Mouse (Mus musculus) heart, embryonic 14.5 days (tissue): ENCODE results near the gene Igtp. TPM values are rescaled to one million over a fixed set of nuclear protein-coding genes. Genes with fewer than 3 reads are reported as not detected.

ENCODE experiments used
- ATAC-seq: fragments of 200-750 bp; cut with Nextera tagmentation; 2 replicates; pipeline ENCODE4 v1.8.0; 2017; ENCODE audit warnings: low read depth, moderate TSS enrichment; ENCODE audit not compliant: insufficient number of reproducible peaks, insufficient read depth, low FRiP score
- H3K27ac ChIP-seq, 2 experiments: fragments of 200-500 bp in 1 of 2; fragments of 300-500 bp in 1 of 2; sonication (generic) in 1 of 2; replicated peaks in 1 of 2; 2 replicates each; pipeline ENCODE4 v1.5.1; 2012 to 2014; ENCODE audit warnings: low read depth in 2 of 2, low read length in 2 of 2, control low read depth in 1 of 2, mild to moderate bottlenecking in 1 of 2, mixed read lengths in 1 of 2; ENCODE audit not compliant: control insufficient read depth in 1 of 2, insufficient read depth in 1 of 2
- H3K27me3 ChIP-seq: fragments of 300-500 bp; sonication (generic); 2 replicates; pipeline ENCODE4 v1.6.1; 2014; ENCODE audit warnings: mild to moderate bottlenecking, low read length, control low read depth; ENCODE audit not compliant: control insufficient read depth, insufficient read depth
- H3K36me3 ChIP-seq: fragments of 300-500 bp; sonication (generic); 2 replicates; pipeline ENCODE4 v1.6.1; 2014; ENCODE audit warnings: mild to moderate bottlenecking, control low read depth, low read length, mixed read lengths; ENCODE audit not compliant: control insufficient read depth, insufficient read depth
- H3K4me1 ChIP-seq, 2 experiments: fragments of 200-500 bp in 1 of 2; fragments of 300-500 bp in 1 of 2; sonication (generic) in 1 of 2; 2 replicates each; pipeline ENCODE4 v1.6.1; 2012 to 2014; ENCODE audit warnings: low read length in 2 of 2, control low read depth in 1 of 2, mixed read lengths in 1 of 2; ENCODE audit not compliant: control insufficient read depth in 2 of 2, insufficient read depth in 2 of 2
- H3K4me2 ChIP-seq: fragments of 300-500 bp; sonication (generic); 2 replicates; pipeline ENCODE4 v1.6.1; 2014; ENCODE audit warnings: mild to moderate bottlenecking, low read length
- H3K4me3 ChIP-seq, 2 experiments: fragments of 200-500 bp in 1 of 2; fragments of 300-500 bp in 1 of 2; sonication (generic) in 1 of 2; 2 replicates each; pipeline ENCODE4 v1.5.1; 2012 to 2014; ENCODE audit warnings: low read length in 2 of 2, mild to moderate bottlenecking in 2 of 2, control low read depth in 1 of 2, low read depth in 1 of 2, moderate library complexity in 1 of 2; ENCODE audit not compliant: control insufficient read depth in 1 of 2, insufficient read depth in 1 of 2
- H3K9ac ChIP-seq: fragments of 300-500 bp; sonication (generic); 2 replicates; pipeline ENCODE4 v1.6.1; 2014; ENCODE audit warnings: mild to moderate bottlenecking, low read length
- H3K9me3 ChIP-seq: fragments of 300-500 bp; sonication (generic); 2 replicates; pipeline ENCODE4 v1.6.1; 2016; ENCODE audit warnings: low read length, control low read depth; ENCODE audit not compliant: control insufficient read depth
- WGBS: fragments of 180-500 bp; shearing (Covaris S2); extraction: QIAGEN DNeasy Blood & Tissue Kit; methylation state at CpG from one replicate; pipeline ENCODE4 v1.1.7; 2014; 5-methylcytosine and 5-hydroxymethylcytosine counted together
- polyA plus RNA-seq: library from polyadenylated mRNA; unstranded; fragments of >200 nt; fragmentation: Nextera tagmentation; extraction: Ambion mirVana; gene quantifications from 2 replicates; pipeline ENCODE4 v1.2.1, GENCODE M21; 2014

Gene Igtp
- polyA plus RNA-seq, 1 experiment from 2014 or later, result 6.2 TPM

DNA sequence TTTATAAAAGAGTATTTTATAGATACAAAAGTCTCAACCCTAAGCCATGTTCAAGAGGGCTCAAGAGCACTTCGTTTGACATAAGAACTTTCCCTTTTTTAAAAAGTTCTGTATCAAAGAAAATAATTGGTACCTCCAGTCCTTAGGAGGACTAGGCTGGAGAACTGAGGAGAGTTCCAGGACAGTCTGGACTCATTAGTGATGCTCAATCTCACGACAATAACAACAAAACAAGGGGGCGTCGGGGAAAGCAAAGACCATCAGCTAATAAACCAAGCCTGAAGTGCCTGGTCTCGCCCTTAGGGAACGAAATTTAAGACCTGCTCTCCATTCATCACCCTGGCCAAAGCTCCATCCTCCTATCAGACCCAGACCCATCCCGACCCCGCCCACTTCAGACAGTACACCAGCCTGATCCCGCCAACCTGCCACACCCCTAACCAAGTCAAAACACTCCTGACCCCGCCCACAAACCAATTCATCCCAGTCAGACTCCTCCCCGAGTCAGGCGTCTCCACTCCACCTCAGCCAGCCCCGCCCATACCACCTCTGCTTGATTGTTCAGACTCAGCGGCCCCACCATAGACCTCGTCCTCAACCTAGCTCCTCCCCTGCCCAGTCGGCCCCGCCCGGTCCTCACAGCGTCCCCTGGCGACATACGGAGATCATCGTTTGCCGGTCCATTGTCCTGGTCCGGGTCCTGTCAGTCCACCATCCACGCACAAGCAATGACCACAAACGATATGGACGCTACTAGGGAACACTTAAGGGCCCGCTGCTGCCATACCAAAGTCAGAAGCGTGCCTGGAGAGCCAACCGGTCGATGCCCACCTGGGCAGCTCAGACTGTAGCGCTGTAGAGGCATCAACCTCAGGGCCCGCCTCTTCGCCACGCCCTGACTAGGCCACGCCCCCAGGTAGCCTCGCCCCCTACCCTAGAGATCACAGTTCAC, 39.8 kb downstream of the Igtp start:
- Histone ChIP-seq H3K4me1 (peaks cover 5 to 6% of the 10 kb centered on the region in 2 experiments; a peak in 1 of 4 replicates), H3K4me2 (peak overlapping the region; percentile 77), H3K4me3 (peak overlapping the region; percentile 39 to 42), H3K36me3 (no peaks in the 10 kb centered on the region), H3K9ac (peak overlapping the region; percentile 46), H3K9me3 (no peaks in the 10 kb centered on the region), H3K27ac (no peak overlapping the region), H3K27me3 (no peaks in the 10 kb centered on the region)
- WGBS, result 3% methylated on average over 37 of the region's 37 CpGs
- peak; percentile 81 for ATAC-seq

DNA sequence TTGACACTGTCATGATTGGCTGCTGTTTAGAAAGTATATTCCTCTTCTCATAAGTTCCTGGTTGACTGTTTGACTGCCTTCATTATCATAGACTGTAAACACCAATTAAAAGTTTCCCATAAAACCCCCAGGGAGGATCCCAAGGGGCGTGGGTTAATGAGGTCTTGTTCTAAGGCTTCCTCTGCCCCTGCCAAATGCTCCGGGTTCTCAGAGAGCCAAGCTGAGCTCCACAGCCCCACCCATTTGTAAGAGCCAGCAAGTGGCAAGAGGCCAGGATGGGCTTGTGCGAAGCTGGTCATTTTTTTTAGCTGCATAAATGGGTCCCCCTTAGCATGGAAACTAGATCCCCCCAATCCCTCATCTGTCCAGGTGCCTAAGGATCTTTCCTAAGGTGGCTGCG, 47.9 kb downstream of the Igtp start:
- H3K27me3 ChIP-seq, result no peaks in the 10 kb centered on the region
- no peak for ATAC-seq
- no peak overlapping the region for H3K4me2 ChIP-seq
- WGBS, result 39% methylated on average over 4 of the region's 4 CpGs
- H3K4me1 ChIP-seq, result no peaks in the 10 kb centered on the region
- H3K27ac ChIP-seq, result no peak overlapping the region
- no peaks in the 10 kb centered on the region for H3K9me3 ChIP-seq
- no peaks in the 10 kb centered on the region for H3K36me3 ChIP-seq
- no peak overlapping the region for H3K4me3 ChIP-seq
- no peak overlapping the region for H3K9ac ChIP-seq

DNA sequence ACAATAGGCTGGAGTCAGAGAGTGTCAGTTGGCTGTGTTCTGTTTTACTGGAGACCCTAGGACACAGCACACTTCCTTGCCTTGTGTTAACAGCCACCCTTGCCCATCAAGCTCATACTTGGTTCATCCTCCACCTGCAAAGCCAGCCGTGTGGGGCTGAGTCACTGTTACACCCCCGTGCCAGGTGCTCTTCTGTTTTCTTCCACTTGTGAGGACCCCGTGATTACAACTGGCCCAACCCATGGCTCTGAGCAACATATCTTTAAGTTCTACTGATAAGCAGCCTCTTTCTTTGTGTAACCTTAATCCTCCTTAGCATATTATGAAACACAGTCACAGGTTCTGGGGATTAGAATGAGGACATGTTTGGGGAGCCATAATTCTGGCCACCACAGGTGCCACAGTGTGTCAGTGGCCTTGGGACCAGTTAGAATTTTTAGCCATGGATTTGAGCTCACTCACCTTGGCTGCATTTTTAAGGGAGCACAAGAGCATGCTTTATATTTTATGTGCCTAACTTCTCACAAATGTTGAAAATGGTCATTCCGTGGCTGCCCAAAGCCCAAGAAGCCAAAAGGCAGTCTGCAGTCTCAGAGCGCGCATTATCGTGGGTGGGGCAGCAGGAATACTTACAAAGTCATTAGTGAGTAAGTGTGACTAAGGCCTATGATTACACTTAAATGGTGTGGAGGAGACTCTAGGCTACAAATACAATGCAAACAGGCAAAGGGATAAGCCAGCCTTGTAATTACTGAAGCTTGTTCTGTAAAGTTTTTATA, 50.0 kb downstream of the Igtp start:
- Histone ChIP-seq H3K27me3 (no peaks in the 10 kb centered on the region), H3K36me3 (no peaks in the 10 kb centered on the region), H3K4me1 (no peaks in the 10 kb centered on the region), H3K4me2 (no peak overlapping the region), H3K4me3 (no peak overlapping the region), H3K9me3 (no peaks in the 10 kb centered on the region), H3K27ac (no peak overlapping the region), H3K9ac (no peak overlapping the region)
- 75% methylated on average over 7 of the region's 7 CpGs for WGBS
- ATAC-seq, result no peak

DNA sequence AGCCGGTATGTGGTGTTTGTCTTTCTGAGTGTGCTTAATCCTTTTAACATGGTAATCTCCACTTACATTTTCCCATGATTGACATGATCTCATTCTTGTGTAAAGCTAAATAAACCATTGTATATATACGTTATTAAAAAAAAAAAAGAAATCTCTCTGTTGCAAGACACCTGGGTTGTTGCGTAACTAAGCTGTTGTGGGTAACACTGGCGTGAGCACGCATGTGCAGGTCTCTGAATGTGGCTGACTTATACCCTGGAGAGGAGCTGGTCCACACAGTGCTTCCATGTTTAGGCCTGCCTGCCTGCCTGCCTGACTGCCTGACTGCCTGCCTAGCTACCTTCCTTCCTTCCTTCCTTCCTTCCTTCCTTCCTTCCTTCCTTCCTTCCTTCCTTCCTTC, 51.2 kb downstream of the Igtp start:
- no peak overlapping the region for H3K27ac ChIP-seq
- WGBS, result 82% methylated on average over 5 of the region's 5 CpGs
- no peak for ATAC-seq
- no peak overlapping the region for H3K4me2 ChIP-seq
- H3K9ac ChIP-seq, result no peak overlapping the region
- H3K9me3 ChIP-seq, result no peaks in the 10 kb centered on the region
- H3K4me3 ChIP-seq, result no peak overlapping the region
- H3K4me1 ChIP-seq, result no peaks in the 10 kb centered on the region
- H3K36me3 ChIP-seq, result no peaks in the 10 kb centered on the region
- no peaks in the 10 kb centered on the region for H3K27me3 ChIP-seq

DNA sequence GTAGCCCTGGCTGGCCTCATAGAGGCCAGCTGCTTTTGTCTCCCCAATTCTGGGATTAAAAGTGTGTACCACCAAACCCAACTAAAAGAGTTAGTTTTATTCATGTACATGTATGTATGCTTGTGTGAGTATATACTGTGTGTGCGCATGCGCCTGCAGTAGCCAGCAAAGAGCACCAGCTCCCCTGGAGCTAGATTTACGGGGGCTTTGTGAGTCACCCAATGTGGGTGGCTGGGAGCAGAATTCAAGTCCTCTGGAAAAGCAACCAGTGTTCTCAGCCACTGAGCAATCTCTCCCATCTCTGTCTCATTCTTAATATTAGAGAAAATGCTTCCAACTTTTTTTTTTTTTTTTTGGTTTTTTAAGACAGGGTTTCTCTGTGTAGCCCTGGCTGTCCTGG, 55.1 kb downstream of the Igtp start:
- H3K9me3 ChIP-seq, result no peaks in the 10 kb centered on the region
- no peak overlapping the region for H3K4me2 ChIP-seq
- H3K27ac ChIP-seq, result no peak overlapping the region
- no peak for ATAC-seq
- WGBS, result 90% methylated on average over 3 of the region's 3 CpGs
- H3K4me3 ChIP-seq, result no peak overlapping the region
- H3K9ac ChIP-seq, result no peak overlapping the region
- no peaks in the 10 kb centered on the region for H3K27me3 ChIP-seq
- H3K36me3 ChIP-seq, result no peaks in the 10 kb centered on the region
- H3K4me1 ChIP-seq, result no peaks in the 10 kb centered on the region

Other genes starting within 250 kb of the Igtp start
- gene Larp1, start 190.5 kb upstream of the Igtp start, polyA plus RNA-seq, result 17.8 and 18.4 TPM in 2 replicates
- not detected in 2 replicates for gene Gm12248, start 106.4 kb upstream of the Igtp start, polyA plus RNA-seq
- 76.4 and 77.7 TPM in 2 replicates for gene Cnot8, start 95.4 kb upstream of the Igtp start, polyA plus RNA-seq
- 13.3 and 14.1 TPM in 2 replicates for gene Gemin5, start 31.0 kb upstream of the Igtp start, polyA plus RNA-seq
- 107 and 116 TPM in 2 replicates for gene Mrpl22, start 27.9 kb upstream of the Igtp start, polyA plus RNA-seq
- 4.3 and 5.6 TPM in 2 replicates for gene Irgm2, start 62 bp downstream of the Igtp start, polyA plus RNA-seq
- gene 4930438A08Rik, start 75.2 kb downstream of the Igtp start, polyA plus RNA-seq, result not detected in 2 replicates
- gene Zfp692, start 107.5 kb downstream of the Igtp start, polyA plus RNA-seq, result 6.9 and 7.6 TPM in 2 replicates
- gene Zfp672, start 130.8 kb downstream of the Igtp start, polyA plus RNA-seq, result 33.9 and 38.4 TPM in 2 replicates
- 19.2 and 19.5 TPM in 2 replicates for gene Sh3bp5l, start 131.2 kb downstream of the Igtp start, polyA plus RNA-seq
- gene Lypd8, start 179.5 kb downstream of the Igtp start, polyA plus RNA-seq, result not detected in 2 replicates
- gene 1810065E05Rik, start 221.6 kb downstream of the Igtp start, polyA plus RNA-seq, result not detected in 2 replicates
- not detected in 2 replicates for gene Gm12253, start 233.0 kb downstream of the Igtp start, polyA plus RNA-seq